Mouse (Mus musculus) cortical plate, adult 2 months (tissue): ENCODE measurements around the gene Slc4a11.

ENCODE experiments used
- CTCF ChIP-seq: fragments of 200-500 bp; IDR thresholded peaks from 2 replicates; pipeline ENCODE4 v1.5.1; 2011; ENCODE audit warnings: mild to moderate bottlenecking, control low read depth, low read length; ENCODE audit not compliant: insufficient read depth; ENCODE audit errors: extremely low read depth
- POLR2A ChIP-seq: fragments of 200-500 bp; IDR thresholded peaks from 2 replicates; pipeline ENCODE4 v1.6.1; 2011; ENCODE audit warnings: mild to moderate bottlenecking, low read length, control low read depth; ENCODE audit not compliant: insufficient read depth; ENCODE audit errors: extremely low read depth

- TF ChIP-seq CTCF (no peak), POLR2A (no peak)
These were observed 20.6 kb upstream of the Slc4a11 start for GRCm38 (mm10) chr2:130717951-130718350.
